Mouse (Mus musculus) thymus, adult 2 months (tissue): ENCODE results near the gene Ddb2.

Source experiments
- CTCF ChIP-seq: fragments of 200-500 bp; IDR thresholded peaks from 2 replicates; pipeline ENCODE4 v1.5.1; 2012; ENCODE audit warnings: mild to moderate bottlenecking, control low read depth, low read length, moderate library complexity, borderline replicate concordance; ENCODE audit not compliant: control insufficient read depth, poor library complexity, insufficient read depth; ENCODE audit errors: extremely low read depth
- POLR2A ChIP-seq: fragments of 200-500 bp; IDR thresholded peaks from 2 replicates; pipeline ENCODE4 v1.6.1; 2012; ENCODE audit warnings: mild to moderate bottlenecking, low read length, control low read depth, moderate library complexity; ENCODE audit not compliant: control insufficient read depth, poor library complexity, insufficient read depth; ENCODE audit errors: extremely low read depth

- no peak for TF ChIP-seq CTCF
- no peak for TF ChIP-seq POLR2A
Observed at GRCm38 (mm10) chr2:91167629-91168028, 69.2 kb downstream of the Ddb2 start.
